Mouse (Mus musculus) frontal cortex, adult (tissue): ENCODE data around the gene Saa2.
"Not testable (repeated sequence)": the region's sequence is repeated elsewhere in the genome, so short reads cannot be mapped to it uniquely, and the experiment has no call there.

Source experiments
- ATAC-seq: cut with Nextera tagmentation; 2 replicates; pipeline ENCODE4 v1.9.2; 2017; ENCODE audit warnings: mild to moderate bottlenecking, moderate library complexity, mixed read lengths; ENCODE audit not compliant: low TSS enrichment

The Saa2 gene

GRCm38 (mm10) chr7:46751490-46751889 is at the start of gene Saa2:
Gene Saa2, plus strand, starts transcription at chr7:46751790.
- no peak for ATAC-seq

GRCm38 (mm10) chr7:46710390-46710844 is 41.2 kb upstream of the Saa2 start, which contains the start of gene Saal1:
Gene Saal1, minus strand, starts transcription at chr7:46710680.
- peak; percentile 92 for ATAC-seq

- no peak for ATAC-seq
Measured at GRCm38 (mm10) chr7:46712250-46712649, 39.3 kb upstream of the Saa2 start.

- ATAC-seq: peak; percentile 45; the same call in 1 of the 2 replicates
Measured at GRCm38 (mm10) chr7:46714518-46714917, 37.1 kb upstream of the Saa2 start.

- no peak for ATAC-seq
Measured at GRCm38 (mm10) chr7:46715600-46715999, 36.0 kb upstream of the Saa2 start, which contains the start of gene Saa3. Gene Saa3, minus strand, starts transcription at chr7:46715700.

GRCm38 (mm10) chr7:46716897-46717296 is 34.7 kb upstream of the Saa2 start:
- no peak for ATAC-seq

- ATAC-seq: no peak
Measured at GRCm38 (mm10) chr7:46718591-46719270, 32.9 kb upstream of the Saa2 start.

- no peak; the same call in 1 of the 2 replicates for ATAC-seq
Measured at GRCm38 (mm10) chr7:46719526-46719925, 32.1 kb upstream of the Saa2 start.

GRCm38 (mm10) chr7:46720460-46720859 is 31.1 kb upstream of the Saa2 start:
- 0 out of 2 replicates have a peak, but pooled peaks have one; percentile 20 for ATAC-seq

- no peak for ATAC-seq
Measured at GRCm38 (mm10) chr7:46723354-46723753, 28.2 kb upstream of the Saa2 start.

- ATAC-seq: no peak
Measured at GRCm38 (mm10) chr7:46723849-46724248, 27.7 kb upstream of the Saa2 start.

- ATAC-seq: peak; percentile 41; the same call in 1 of the 2 replicates
Measured at GRCm38 (mm10) chr7:46724396-46724795, 27.2 kb upstream of the Saa2 start.

- no peak for ATAC-seq
Measured at GRCm38 (mm10) chr7:46727584-46727983, 24.0 kb upstream of the Saa2 start.

GRCm38 (mm10) chr7:46732458-46732857 is 19.1 kb upstream of the Saa2 start, which contains the start of gene Saa4:
Gene Saa4, minus strand, starts transcription at chr7:46732603.
- no peak for ATAC-seq

- ATAC-seq: no peak
Measured at GRCm38 (mm10) chr7:46734983-46735382, 16.6 kb upstream of the Saa2 start.

GRCm38 (mm10) chr7:46738561-46739460 is 12.8 kb upstream of the Saa2 start:
- no peak for ATAC-seq

GRCm38 (mm10) chr7:46740041-46740440 is 11.5 kb upstream of the Saa2 start:
- ATAC-seq: not testable (repeated sequence)

GRCm38 (mm10) chr7:46742880-46743279 is 8.7 kb upstream of the Saa2 start, which contains the start of gene Saa1:
Gene Saa1, minus strand, starts transcription at chr7:46742980.
- not testable (repeated sequence) for ATAC-seq

- ATAC-seq: no peak
Measured at GRCm38 (mm10) chr7:46745816-46746215, 5.8 kb upstream of the Saa2 start.

GRCm38 (mm10) chr7:46746381-46746780 is 5.2 kb upstream of the Saa2 start:
- ATAC-seq: no peak

GRCm38 (mm10) chr7:46748459-46748858 is 3.1 kb upstream of the Saa2 start:
- no peak for ATAC-seq

- ATAC-seq: no peak
Measured at GRCm38 (mm10) chr7:46761049-46761795, 9.6 kb downstream of the Saa2 start.
